ENCODE assay signal across 14 mouse cellular contexts in the genomic region with DNA sequence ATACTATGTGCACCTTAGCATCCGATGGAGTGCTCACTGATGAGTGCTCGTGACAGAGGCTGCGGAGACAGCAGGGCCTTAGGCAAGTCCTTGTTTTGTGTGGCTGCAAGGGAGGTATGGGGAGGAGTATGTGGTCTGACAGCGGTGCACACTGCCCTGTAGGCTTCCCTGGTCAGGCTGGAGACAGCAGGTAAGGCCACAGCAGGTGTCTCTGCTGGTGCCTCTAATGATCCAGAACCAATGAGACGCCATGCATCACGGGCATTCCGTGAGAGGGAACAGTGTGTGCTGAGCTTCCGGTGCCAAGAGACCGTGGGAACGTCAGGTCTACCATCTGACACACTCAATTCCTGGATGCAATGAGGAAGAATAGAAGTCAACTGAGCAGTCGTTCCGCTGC.
"Had no signal": no experiment of that assay in that cellular context is flagged by ENCODE, and none has a peak within 500 bp of the region (broad histone marks: within the 10 kb centered on the region; RNA-seq: fewer than 3 reads in every experiment).

No protein-coding gene starts in this region.

- H3K27me3 ChIP-seq: limb, embryonic 12.5 days; limb, embryonic 15.5 days had no signal

- H3K4me1 ChIP-seq: limb, embryonic 12.5 days; limb, embryonic 15.5 days had no signal

- H3K9ac ChIP-seq: limb, embryonic 12.5 days; limb, embryonic 15.5 days; liver, embryonic 14.5 days; liver, postnatal 0 days; lung, embryonic 14.5 days had no signal

- ATAC-seq: intestine, postnatal 0 days; liver, postnatal 0 days; lung, postnatal 0 days had no signal

- DNase-seq: kidney, adult 9 months; kidney, postnatal 14 days; left cerebral cortex, postnatal 4 days; liver, postnatal 0 days; lung, embryonic 14.5 days; midbrain, embryonic 14.5 days; thymus, postnatal 25 days had no signal

- H3K9me3 ChIP-seq: limb, embryonic 12.5 days; limb, embryonic 15.5 days had no signal

- H3K4me3 ChIP-seq: limb, embryonic 12.5 days; limb, embryonic 15.5 days had no signal

- H3K36me3 ChIP-seq: limb, embryonic 12.5 days; limb, embryonic 15.5 days had no signal

- H3K4me2 ChIP-seq: limb, embryonic 12.5 days; limb, embryonic 15.5 days; liver, embryonic 11.5 days; lung, embryonic 14.5 days had no signal

- H3K27ac ChIP-seq: limb, embryonic 12.5 days; limb, embryonic 15.5 days; liver, embryonic 14.5 days; macrophage had no signal
